ENCODE assay signal across 22 mouse cellular contexts in the genomic region with DNA sequence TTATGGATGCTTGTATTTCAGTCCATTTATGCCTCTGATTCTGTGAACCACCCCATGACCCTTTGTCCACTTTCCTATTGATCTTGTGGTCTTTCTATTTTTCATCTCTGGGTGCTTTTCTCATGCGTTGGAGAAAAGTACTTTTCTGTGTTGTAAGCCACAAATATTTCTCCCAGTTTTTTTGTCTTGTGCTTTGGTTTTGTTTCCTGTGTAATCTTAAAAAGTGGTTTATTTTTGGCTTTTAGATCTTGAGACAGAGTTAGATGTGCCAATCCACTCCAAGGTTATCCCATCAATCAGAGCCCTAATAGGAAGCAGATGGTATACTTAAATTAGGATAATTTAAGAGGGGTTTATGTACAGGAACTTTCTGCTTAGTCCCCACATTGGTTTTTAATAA. TPM values are rescaled to one million over a fixed set of nuclear protein-coding genes. Genes with fewer than 3 reads are reported as not detected.
DNase-seq lines count a peak whose midpoint lies in the region; ATAC-seq and TF ChIP-seq lines count a peak whose summit lies in the region.
"Had no signal": no experiment of that assay in that cellular context is flagged by ENCODE, and none has a peak within 500 bp of the region (broad histone marks: within the 10 kb centered on the region; RNA-seq: fewer than 3 reads in every experiment).

No protein-coding gene starts in this region.

- TF ChIP-seq CTCF in lung, adult 2 months (IDR thresholded peaks at IDR 0.05; ENCODE audit: insufficient read depth, low read length) = no peak

- no peak for TF ChIP-seq POLR2A in lung, adult 2 months (IDR thresholded peaks at IDR 0.05; ENCODE audit: borderline replicate concordance, extremely low read depth, low read depth, low read length)

- peaks cover 8% of the 10 kb centered on the region for H3K4me1 ChIP-seq in embryonic facial prominence, embryonic 14.5 days (ENCODE audit: control insufficient read depth, insufficient read depth, low read length)
- peaks cover 26% of the 10 kb centered on the region for H3K4me1 ChIP-seq in limb, embryonic 10.5 days
- H3K4me1 ChIP-seq in lung, adult 2 months (ENCODE audit: control insufficient read depth, insufficient read depth, low read length) = peaks cover 5% of the 10 kb centered on the region
- H3K4me1 ChIP-seq: forebrain, embryonic 13.5 days; hindbrain, embryonic 12.5 days; intestine, embryonic 15.5 days had no signal

- H3K4me2 ChIP-seq in embryonic facial prominence, embryonic 14.5 days (ENCODE audit: low read depth, low read length) = no peak overlapping the region
- H3K4me2 ChIP-seq: forebrain, embryonic 13.5 days; heart, embryonic 11.5 days; hindbrain, embryonic 12.5 days; hindbrain, embryonic 15.5 days; intestine, embryonic 15.5 days had no signal

- WGBS in embryonic facial prominence, embryonic 14.5 days = 41% methylated on average over 1 of the region's 1 CpGs
- 74% methylated on average over 1 of the region's 1 CpGs for WGBS in limb, embryonic 10.5 days
- 44% methylated on average over 1 of the region's 1 CpGs for WGBS in lung, adult 2 months

- H3K9ac ChIP-seq in embryonic facial prominence, embryonic 14.5 days (ENCODE audit: low read depth, low read length) = no peak overlapping the region
- H3K9ac ChIP-seq: forebrain, embryonic 13.5 days; hindbrain, embryonic 12.5 days; hindbrain, embryonic 15.5 days; intestine, embryonic 15.5 days had no signal

- ATAC-seq in embryonic facial prominence, embryonic 14.5 days (ENCODE audit: low read depth) = no peak
- no peak for ATAC-seq in frontal cortex, adult (ENCODE audit: low TSS enrichment)
- ATAC-seq: forebrain, embryonic 13.5 days; forebrain, embryonic 16.5 days; intestine, embryonic 15.5 days had no signal

- H3K9me3 ChIP-seq in embryonic facial prominence, embryonic 14.5 days (ENCODE audit: control insufficient read depth, low read length) = no peaks in the 10 kb centered on the region
- H3K9me3 ChIP-seq in limb, embryonic 10.5 days (replicated peaks) = no peaks in the 10 kb centered on the region
- H3K9me3 ChIP-seq: forebrain, embryonic 10.5 days; forebrain, embryonic 13.5 days; G1E; hindbrain, embryonic 12.5 days; hindbrain, embryonic 15.5 days; intestine, embryonic 15.5 days had no signal

- no peaks in the 10 kb centered on the region for H3K36me3 ChIP-seq in embryonic facial prominence, embryonic 14.5 days (ENCODE audit: control insufficient read depth, insufficient read depth, low read length)
- H3K36me3 ChIP-seq in limb, embryonic 10.5 days = no peaks in the 10 kb centered on the region
- H3K36me3 ChIP-seq: forebrain, embryonic 10.5 days; G1E; hindbrain, embryonic 12.5 days; hindbrain, embryonic 15.5 days; intestine, embryonic 15.5 days had no signal

- DNase-seq in 3134 (ENCODE audit: extremely low read depth, insufficient read length, low spot score) (peak; percentile 46), 3T3-L1 (ENCODE audit: low read depth, low spot score) (peak; percentile 58)
- DNase-seq in embryonic facial prominence, embryonic 14.5 days (ENCODE audit: low spot score) = peak; percentile 21
- no peak for DNase-seq in limb, embryonic 10.5 days (ENCODE audit: low spot score)
- no peak for DNase-seq in lung, adult 2 months
- DNase-seq: B cell, adult 2 months; cerebellum, adult 11 months; cerebellum, adult 2 months; cerebellum, adult 9-11 months; cerebellum, postnatal 25 days; gastrocnemius, postnatal 36 days; kidney, adult 11 months had no signal

- no peaks in the 10 kb centered on the region for H3K27me3 ChIP-seq in embryonic facial prominence, embryonic 14.5 days (replicated peaks; ENCODE audit: control insufficient read depth, insufficient read depth, low read length)
- no peaks in the 10 kb centered on the region for H3K27me3 ChIP-seq in limb, embryonic 10.5 days (ENCODE audit: low read depth, poor library complexity, severe bottlenecking)
- H3K27me3 ChIP-seq: CH12.LX; forebrain, embryonic 13.5 days; hindbrain, embryonic 12.5 days; hindbrain, embryonic 15.5 days; intestine, embryonic 15.5 days had no signal

- H3K27ac ChIP-seq in embryonic facial prominence, embryonic 14.5 days (replicated peaks; ENCODE audit: low read depth, low read length) = no peak overlapping the region
- peak overlapping the region; percentile 65; the same call in 1 of the 2 replicates for H3K27ac ChIP-seq in limb, embryonic 10.5 days
- H3K27ac ChIP-seq: forebrain, embryonic 10.5 days; forebrain, embryonic 13.5 days; hindbrain, embryonic 12.5 days; hindbrain, embryonic 15.5 days; intestine, embryonic 15.5 days had no signal

- no peak overlapping the region for H3K4me3 ChIP-seq in embryonic facial prominence, embryonic 14.5 days (ENCODE audit: low read depth, low read length)
- H3K4me3 ChIP-seq in limb, embryonic 10.5 days = no peak overlapping the region
- H3K4me3 ChIP-seq in lung, adult 2 months (replicated peaks; ENCODE audit: extremely low read depth, low read depth, low read length) = no peak overlapping the region
- H3K4me3 ChIP-seq: forebrain, embryonic 10.5 days; forebrain, embryonic 13.5 days; hindbrain, embryonic 12.5 days; hindbrain, embryonic 15.5 days; intestine, embryonic 15.5 days had no signal

RNA-seq across cellular contexts. Expression of a gene that starts 50.0 kb away (rescaled TPM):
- 6.0 and 7.4 TPM in 2 replicates for polyA plus RNA-seq in embryonic facial prominence, embryonic 14.5 days (2014; fragmentation: Nextera tagmentation; extraction: Ambion mirVana)
- 1.7 and 1.8 TPM in 2 replicates for polyA plus RNA-seq in limb, embryonic 10.5 days (2016; fragmentation: Nextera tagmentation; extraction: Ambion mirVana)
- polyA plus RNA-seq in lung, adult 2 months (2012; rRNA removed) = 78.2 and 81.6 TPM in 2 replicates

Comparison
In these comparisons a context has a peak if more than half of its experiments do, and no peak if none do; other contexts are left out.
1. DNase-seq: peak in 3134 (single experiment), 3T3-L1 (single experiment) and embryonic facial prominence, embryonic 14.5 days (single experiment); none in limb, embryonic 10.5 days (single experiment) and lung, adult 2 months (single experiment).